9 mouse cellular contexts compared by ENCODE assay signal in the genomic region with DNA sequence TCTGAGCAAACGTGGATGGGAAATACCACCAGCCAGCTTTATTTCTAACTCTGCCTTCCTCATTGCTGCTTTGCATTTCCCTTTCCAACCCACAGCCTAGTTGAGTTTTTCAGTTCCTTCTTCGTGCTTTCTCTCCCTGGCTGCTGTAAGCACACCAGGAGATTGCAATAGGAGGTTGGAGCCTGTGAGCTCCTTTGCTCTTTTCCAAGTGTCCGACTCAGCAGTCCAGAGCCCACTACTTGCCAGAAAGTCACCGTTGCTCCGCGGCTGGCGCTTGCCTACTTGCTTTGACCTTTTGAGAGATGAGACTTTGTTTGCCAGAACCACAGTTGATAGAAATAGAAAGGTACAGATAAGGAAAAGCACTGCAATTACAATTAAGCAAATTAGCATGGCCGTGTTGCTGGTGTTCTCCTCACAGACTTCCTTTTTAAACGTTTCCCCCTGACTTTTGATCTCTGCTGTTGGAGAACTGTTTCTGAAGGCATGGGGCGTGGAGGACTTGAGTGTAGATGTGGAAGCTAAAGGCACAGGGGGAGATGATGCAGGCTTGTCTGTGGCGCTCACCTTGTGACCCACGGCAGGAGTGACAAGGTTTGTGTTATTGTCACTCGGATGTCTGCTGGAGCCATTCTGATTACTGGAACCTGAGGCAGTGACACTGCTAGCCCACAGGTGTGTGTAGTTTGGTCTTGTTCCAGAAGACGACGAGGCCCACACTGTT. TPM values are rescaled to one million over a fixed set of nuclear protein-coding genes. Genes with fewer than 3 reads are reported as not detected.
DNase-seq lines count a peak whose midpoint lies in the region; ATAC-seq and TF ChIP-seq lines count a peak whose summit lies in the region.
"Had no signal": no experiment of that assay in that cellular context is flagged by ENCODE, and none has a peak within 500 bp of the region (broad histone marks: within the 10 kb centered on the region; RNA-seq: fewer than 3 reads in every experiment).

No protein-coding gene starts in this region.

- peaks cover 9% of the 10 kb centered on the region; the same call in 1 of the 2 replicates for H3K36me3 ChIP-seq in heart, postnatal 0 days (replicated peaks; ENCODE audit: control insufficient read depth, insufficient read depth, low read length)
- H3K36me3 ChIP-seq in forebrain, embryonic 16.5 days (ENCODE audit: control insufficient read depth, insufficient read depth): no peaks in the 10 kb centered on the region

- TF ChIP-seq CTCF in heart, postnatal 0 days (IDR thresholded peaks at IDR 0.05; ENCODE audit: low read depth): no peak

- no peak for ATAC-seq in heart, postnatal 0 days (ENCODE audit: insufficient read depth, low read depth)
- peak; percentile 19 for ATAC-seq in megakaryocyte, adult 5-6 weeks (ENCODE audit: poor library complexity, severe bottlenecking)
- no peak for ATAC-seq in forebrain, embryonic 16.5 days

- H3K9ac ChIP-seq in heart, postnatal 0 days (replicated peaks; ENCODE audit: low read depth, low read length): no peak overlapping the region
- no peak overlapping the region for H3K9ac ChIP-seq in forebrain, embryonic 16.5 days (replicated peaks; ENCODE audit: low read depth, low read length)

- H3K27me3 ChIP-seq in heart, postnatal 0 days (ENCODE audit: control insufficient read depth, insufficient read depth, low read length): no peaks in the 10 kb centered on the region
- no peaks in the 10 kb centered on the region for H3K27me3 ChIP-seq in forebrain, embryonic 16.5 days (replicated peaks; ENCODE audit: control insufficient read depth, insufficient read depth, low read length)

- no peaks in the 10 kb centered on the region for H3K9me3 ChIP-seq in heart, postnatal 0 days (replicated peaks; ENCODE audit: control insufficient read depth, low read length)
- H3K9me3 ChIP-seq in forebrain, embryonic 16.5 days (ENCODE audit: control insufficient read depth, low read length): no peaks in the 10 kb centered on the region

- DNase-seq in layer of hippocampus, adult 11-12 months (ENCODE audit: low spot score): peak; percentile 41
- no peak for DNase-seq in layer of hippocampus, postnatal 25 days (ENCODE audit: extremely low spot score in 1 of 2, low spot score in 1 of 2)
- peak; percentile 28 for DNase-seq in adrenal gland, postnatal 36 days
- peak; percentile 19 for DNase-seq in heart, postnatal 0 days (ENCODE audit: low spot score)
- DNase-seq in urinary bladder, postnatal 10 days (ENCODE audit: low spot score): no peak
- no peak for DNase-seq in right cerebral cortex, adult 18-20 months

- WGBS in heart, postnatal 0 days: 46% methylated on average over 15 of the region's 15 CpGs
- WGBS in forebrain, embryonic 16.5 days: 84% methylated on average over 15 of the region's 15 CpGs

- no peak overlapping the region; the same call in 1 of the 2 replicates for H3K4me3 ChIP-seq in heart, postnatal 0 days (ENCODE audit: low read depth, low read length)
- H3K4me3 ChIP-seq in forebrain, embryonic 16.5 days (replicated peaks; ENCODE audit: low read length): no peak overlapping the region

- H3K4me1 ChIP-seq in heart, postnatal 0 days (ENCODE audit: control insufficient read depth, insufficient read depth): peaks cover 10% of the 10 kb centered on the region
- H3K4me1 ChIP-seq in forebrain, embryonic 16.5 days (replicated peaks; ENCODE audit: control insufficient read depth, insufficient read depth, low read length): no peaks in the 10 kb centered on the region

- H3K27ac ChIP-seq in heart, postnatal 0 days (ENCODE audit: low read depth): peak overlapping the region; percentile 68
- no peak overlapping the region for H3K27ac ChIP-seq in forebrain, embryonic 16.5 days (ENCODE audit: low read length)

- H3K4me2 ChIP-seq in heart, postnatal 0 days (ENCODE audit: low read depth, low read length): peak overlapping the region; percentile 31
- H3K4me2 ChIP-seq in forebrain, embryonic 16.5 days (ENCODE audit: low read length): no peak overlapping the region

- no peak for TF ChIP-seq EP300 in heart, postnatal 0 days (IDR thresholded peaks at IDR 0.05; ENCODE audit: low read depth)

RNA-seq across cellular contexts. Expression of a gene that starts 3.2 kb away (rescaled TPM):
- total RNA-seq in layer of hippocampus, postnatal 25 days (2021): under 1 TPM; 0.10 to 0.14 TPM
- total RNA-seq in adrenal gland, postnatal 36 days (2021): under 1 TPM; 0.10 TPM
- total RNA-seq in heart, postnatal 0 days (2014; rRNA removed; ENCODE audit: low replicate concordance): not detected in 2 replicates
- 0.14 and 0.19 TPM in 2 replicates for polyA plus RNA-seq in heart, postnatal 0 days (2015; fragmentation: Nextera tagmentation; extraction: Ambion mirVana)
- total RNA-seq in megakaryocyte, adult 5-6 weeks (2015): 115 and 116 TPM in 2 replicates
- total RNA-seq in megakaryocyte, adult 5-6 weeks (2017): 21.3 and 21.8 TPM in 2 replicates
- 0.37 and 0.73 TPM in 2 replicates for polyA plus RNA-seq in forebrain, embryonic 16.5 days (2015; fragmentation: Nextera tagmentation; extraction: Ambion mirVana)

RNA-seq across cellular contexts. Expression of a gene that starts 3.2 kb away (rescaled TPM):
- total RNA-seq in layer of hippocampus, postnatal 25 days (2021): 10 to 100 TPM; 18.7 to 23.6 TPM
- total RNA-seq in adrenal gland, postnatal 36 days (2021): 1 to 10 TPM; 2.3 to 2.5 TPM
- 2.0 and 2.1 TPM in 2 replicates for total RNA-seq in heart, postnatal 0 days (2014; rRNA removed; ENCODE audit: low replicate concordance)
- polyA plus RNA-seq in heart, postnatal 0 days (2015; fragmentation: Nextera tagmentation; extraction: Ambion mirVana): 2.5 TPM in 2 replicates
- total RNA-seq in megakaryocyte, adult 5-6 weeks (2015): 248 and 296 TPM in 2 replicates
- total RNA-seq in megakaryocyte, adult 5-6 weeks (2017): 242 and 257 TPM in 2 replicates
- polyA plus RNA-seq in forebrain, embryonic 16.5 days (2015; fragmentation: Nextera tagmentation; extraction: Ambion mirVana): 2.4 and 3.1 TPM in 2 replicates

RNA-seq across cellular contexts. Expression of a gene that starts 3.6 kb away (rescaled TPM):
- total RNA-seq in layer of hippocampus, postnatal 25 days (2021): under 1 TPM; 0.28 to 0.66 TPM
- total RNA-seq in adrenal gland, postnatal 36 days (2021): 1 to 10 TPM in 1 of 2 experiments, under 1 TPM in 1; 0.66 to 1.3 TPM
- total RNA-seq in heart, postnatal 0 days (2014; rRNA removed; ENCODE audit: low replicate concordance): 0.62 and 0.84 TPM in 2 replicates
- polyA plus RNA-seq in heart, postnatal 0 days (2015; fragmentation: Nextera tagmentation; extraction: Ambion mirVana): 0.36 and 0.54 TPM in 2 replicates
- 1,009 and 1,045 TPM in 2 replicates for total RNA-seq in megakaryocyte, adult 5-6 weeks (2015)
- 207 and 252 TPM in 2 replicates for total RNA-seq in megakaryocyte, adult 5-6 weeks (2017)
- polyA plus RNA-seq in forebrain, embryonic 16.5 days (2015; fragmentation: Nextera tagmentation; extraction: Ambion mirVana): 0.14 and 0.34 TPM in 2 replicates

RNA-seq across cellular contexts. Expression of a gene that starts 23.3 kb away (rescaled TPM):
- 100 to 1,000 TPM in 1 of 2 experiments, 10 to 100 TPM in 1; 95.9 to 101 TPM for total RNA-seq in layer of hippocampus, postnatal 25 days (2021)
- total RNA-seq in adrenal gland, postnatal 36 days (2021): 1 to 10 TPM; 5.4 to 5.6 TPM
- total RNA-seq in heart, postnatal 0 days (2014; rRNA removed; ENCODE audit: low replicate concordance): not detected in 2 replicates
- 0.07 TPM in 1 of 2 replicates, not detected in the other for polyA plus RNA-seq in heart, postnatal 0 days (2015; fragmentation: Nextera tagmentation; extraction: Ambion mirVana)
- total RNA-seq in megakaryocyte, adult 5-6 weeks (2015): 2.8 and 3.4 TPM in 2 replicates
- 0.37 and 1.1 TPM in 2 replicates for total RNA-seq in megakaryocyte, adult 5-6 weeks (2017)
- polyA plus RNA-seq in forebrain, embryonic 16.5 days (2015; fragmentation: Nextera tagmentation; extraction: Ambion mirVana): 4.6 and 5.0 TPM in 2 replicates
- polyA plus RNA-seq: gonadal fat pad, adult 2 months had no signal

Comparison
In these comparisons a context has a peak if more than half of its experiments do, and no peak if none do; other contexts are left out.
1. DNase-seq: peak in layer of hippocampus, adult 11-12 months (single experiment), adrenal gland, postnatal 36 days (2 of 2) and heart, postnatal 0 days (single experiment); none in layer of hippocampus, postnatal 25 days (0 of 2), urinary bladder, postnatal 10 days (single experiment) and right cerebral cortex, adult 18-20 months (single experiment).
2. RNA of a gene that starts 3.2 kb away (total RNA-seq): 21.3 to 116 TPM in megakaryocyte, adult 5-6 weeks; 0.10 to 0.14 TPM in layer of hippocampus, postnatal 25 days, 0.10 TPM in adrenal gland, postnatal 36 days and not detected in heart, postnatal 0 days; every median in the first group is over 10 times any median in the second.
3. RNA of a gene that starts 3.2 kb away (total RNA-seq): 242 to 296 TPM in megakaryocyte, adult 5-6 weeks; 18.7 to 23.6 TPM in layer of hippocampus, postnatal 25 days, 2.3 to 2.5 TPM in adrenal gland, postnatal 36 days and 2.0 to 2.1 TPM in heart, postnatal 0 days; every median in the first group is over 4 times any median in the second.
4. RNA of a gene that starts 3.6 kb away (total RNA-seq): 207 to 1,045 TPM in megakaryocyte, adult 5-6 weeks; 0.66 to 1.3 TPM in adrenal gland, postnatal 36 days, 0.62 to 0.84 TPM in heart, postnatal 0 days and 0.28 to 0.66 TPM in layer of hippocampus, postnatal 25 days; every median in the first group is over 10 times any median in the second.